ENCODE assay signal across 13 mouse cellular contexts in genomic region chr3:79527521-79527920, GRCm38 (mm10).
"Had no signal": no experiment of that assay in that cellular context is flagged by ENCODE, and none has a peak within 500 bp of the region (broad histone marks: within the 10 kb centered on the region; RNA-seq: fewer than 3 reads in every experiment).

No protein-coding gene starts in this region.

- DNase-seq: kidney, adult 9 months; layer of hippocampus, adult 9-11 months; layer of hippocampus, postnatal 36 days; right cerebral cortex, postnatal 4 days; spleen, adult 18-20 months; thymus, adult 2 months; thymus, postnatal 25 days had no signal

- H3K9me3 ChIP-seq: limb, embryonic 12.5 days; liver, embryonic 15.5 days; lung, embryonic 15.5 days; midbrain, embryonic 15.5 days; neural tube, embryonic 12.5 days had no signal

- H3K4me2 ChIP-seq: limb, embryonic 12.5 days; liver, embryonic 15.5 days; lung, embryonic 15.5 days; midbrain, embryonic 15.5 days; neural tube, embryonic 12.5 days had no signal

- H3K4me1 ChIP-seq: midbrain, embryonic 15.5 days; neural tube, embryonic 12.5 days had no signal

- H3K4me3 ChIP-seq: limb, embryonic 12.5 days; liver, embryonic 15.5 days; lung, embryonic 15.5 days; midbrain, embryonic 15.5 days; neural tube, embryonic 12.5 days had no signal

- H3K9ac ChIP-seq: limb, embryonic 12.5 days; liver, embryonic 15.5 days; lung, embryonic 15.5 days; midbrain, embryonic 15.5 days; neural tube, embryonic 12.5 days had no signal

- H3K27ac ChIP-seq: kidney, postnatal 0 days; limb, embryonic 12.5 days; midbrain, embryonic 15.5 days; neural tube, embryonic 12.5 days had no signal

- ATAC-seq: midbrain, embryonic 15.5 days had no signal

- H3K27me3 ChIP-seq: limb, embryonic 12.5 days; liver, embryonic 15.5 days; lung, embryonic 15.5 days; midbrain, embryonic 15.5 days; neural tube, embryonic 12.5 days had no signal

- H3K36me3 ChIP-seq: limb, embryonic 12.5 days; liver, embryonic 15.5 days; lung, embryonic 15.5 days; midbrain, embryonic 15.5 days; neural tube, embryonic 12.5 days had no signal
